Mouse (Mus musculus) forebrain, embryonic 15.5 days (tissue): ENCODE results near the gene Tcte1. TPM values are rescaled to one million over a fixed set of nuclear protein-coding genes. Genes with fewer than 3 reads are reported as not detected.

Experiments used
- ATAC-seq: fragments of 200-750 bp; cut with Nextera tagmentation; replicated peaks from 2 replicates; pipeline ENCODE4 v1.8.0; 2017; ENCODE audit warnings: mild to moderate bottlenecking, moderate TSS enrichment, moderate library complexity
- H3K27ac ChIP-seq: fragments of 300-500 bp; sonication (generic); replicated peaks from 2 replicates; pipeline ENCODE4 v1.5.1; 2015; ENCODE audit warnings: mild to moderate bottlenecking, inconsistent platforms
- H3K27me3 ChIP-seq: fragments of 300-500 bp; sonication (generic); 2 replicates; pipeline ENCODE4 v1.6.1; 2015; ENCODE audit warnings: inconsistent platforms
- H3K36me3 ChIP-seq: fragments of 300-500 bp; sonication (generic); 2 replicates; pipeline ENCODE4 v1.6.1; 2015; ENCODE audit warnings: mild to moderate bottlenecking, inconsistent platforms
- H3K4me1 ChIP-seq: fragments of 300-500 bp; sonication (generic); 2 replicates; pipeline ENCODE4 v1.6.1; 2015; ENCODE audit warnings: inconsistent platforms
- H3K4me2 ChIP-seq: fragments of 300-500 bp; sonication (generic); replicated peaks from 2 replicates; pipeline ENCODE4 v1.6.1; 2015; ENCODE audit warnings: mild to moderate bottlenecking, inconsistent platforms
- H3K4me3 ChIP-seq: fragments of 300-500 bp; sonication (generic); 2 replicates; pipeline ENCODE4 v1.5.1; 2015; ENCODE audit warnings: mild to moderate bottlenecking, inconsistent platforms
- H3K9ac ChIP-seq: fragments of 300-500 bp; sonication (generic); replicated peaks from 2 replicates; pipeline ENCODE4 v1.6.1; 2015; ENCODE audit warnings: mild to moderate bottlenecking, inconsistent platforms
- H3K9me3 ChIP-seq: fragments of 300-500 bp; sonication (generic); 2 replicates; pipeline ENCODE4 v1.6.1; 2016; ENCODE audit warnings: inconsistent platforms
- WGBS: fragments of 180-500 bp; shearing (Covaris S2); methylation state at CpG from one replicate; pipeline ENCODE4 v1.1.7; 2015; ENCODE audit warnings: mixed read lengths; 5-methylcytosine and 5-hydroxymethylcytosine counted together
- polyA plus RNA-seq: library from polyadenylated mRNA; unstranded; fragments of >200 nt; fragmentation: Nextera tagmentation; extraction: Ambion mirVana; gene quantifications from 2 replicates; pipeline ENCODE4 v1.2.1, GENCODE M21; 2015

Tcte1 gene
- polyA plus RNA-seq, 1 experiment from 2014 or later: 4.8 TPM

DNA sequence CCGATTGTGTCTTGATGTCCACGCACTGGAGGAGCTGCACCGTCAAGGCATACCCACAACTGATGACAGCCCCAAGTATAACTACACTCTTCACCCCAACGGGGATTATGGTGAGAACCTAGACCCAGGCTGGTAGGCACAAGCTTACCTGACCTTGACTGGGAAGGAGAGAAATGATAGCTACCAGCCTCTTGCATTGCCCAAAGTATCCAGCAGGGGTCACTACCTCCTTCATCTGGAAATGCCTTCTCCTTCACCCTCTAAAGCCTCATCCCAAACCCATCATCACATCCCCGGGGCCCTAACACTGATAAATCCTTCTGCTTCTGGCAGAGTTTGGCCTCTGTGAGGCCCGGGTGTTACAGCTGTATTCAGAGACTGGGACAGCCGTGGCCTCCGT is 6.7 kb upstream of the Tcte1 start:
- ATAC-seq: peak; percentile 64
- Histone ChIP-seq H3K9ac (no peak overlapping the region), H3K9me3 (no peaks in the 10 kb centered on the region), H3K4me3 (no peak overlapping the region), H3K4me1 (no peaks in the 10 kb centered on the region), H3K4me2 (no peak overlapping the region), H3K27me3 (no peaks in the 10 kb centered on the region), H3K27ac (no peak overlapping the region), H3K36me3 (peaks cover 2% of the 10 kb centered on the region; the same call in 1 of the 2 replicates)
- 54% methylated on average over 8 of the region's 8 CpGs for WGBS

DNA sequence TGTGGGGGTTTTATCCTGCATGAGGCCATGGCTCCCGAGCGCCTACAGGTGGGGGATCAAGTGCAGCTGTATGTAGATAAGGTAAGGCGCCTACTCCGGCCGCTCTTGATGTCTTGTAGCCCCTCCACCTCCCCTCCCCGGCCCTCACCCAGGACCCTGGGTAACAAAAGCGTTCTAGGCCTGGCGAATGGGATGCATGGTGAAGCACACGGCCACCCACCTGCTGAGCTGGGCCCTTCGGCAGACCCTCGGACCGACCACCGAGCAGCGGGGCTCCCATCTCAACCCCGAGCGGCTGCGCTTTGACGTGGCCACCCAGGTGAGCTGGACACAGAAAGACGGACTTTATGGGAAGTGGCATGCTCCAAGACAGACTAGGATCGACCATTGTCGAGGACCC is 6.1 kb upstream of the Tcte1 start:
- Histone ChIP-seq H3K4me3 (no peak overlapping the region), H3K9me3 (no peaks in the 10 kb centered on the region), H3K36me3 (peaks cover 2% of the 10 kb centered on the region; the same call in 1 of the 2 replicates), H3K4me2 (no peak overlapping the region), H3K9ac (no peak overlapping the region), H3K27ac (no peak overlapping the region), H3K27me3 (no peaks in the 10 kb centered on the region), H3K4me1 (no peaks in the 10 kb centered on the region)
- ATAC-seq: no peak
- 93% methylated on average over 21 of the region's 21 CpGs for WGBS

DNA sequence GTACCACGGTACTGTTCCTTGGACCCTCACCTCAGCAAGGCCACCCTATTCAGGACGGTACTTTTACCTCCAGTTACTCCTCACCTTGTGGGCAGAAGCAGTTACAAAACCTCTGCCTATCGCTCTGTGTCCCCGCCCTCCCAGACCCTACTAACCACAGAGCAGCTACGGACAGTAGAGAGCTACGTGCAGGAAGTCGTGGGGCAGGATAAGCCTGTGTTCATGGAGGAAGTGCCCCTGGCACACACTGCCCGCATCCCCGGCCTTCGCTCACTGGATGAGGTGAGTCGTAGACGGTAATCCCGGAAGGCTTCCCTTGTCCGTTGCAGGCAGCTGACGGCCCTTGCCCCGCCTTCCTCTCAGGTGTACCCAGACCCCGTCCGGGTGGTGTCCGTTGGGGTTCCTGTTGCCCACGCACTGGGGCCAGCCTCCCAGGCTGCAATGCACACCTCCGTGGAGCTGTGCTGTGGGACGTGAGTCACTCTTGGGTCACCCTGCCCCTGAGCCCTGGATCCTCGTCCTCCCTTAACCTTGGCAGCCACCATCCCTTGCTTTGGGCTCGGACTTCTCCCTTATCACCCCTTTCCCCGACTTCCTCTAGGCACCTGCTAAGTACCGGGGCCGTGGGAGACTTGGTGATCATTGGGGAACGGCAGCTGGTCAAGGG is 5.6 kb upstream of the Tcte1 start:
- Histone ChIP-seq H3K27me3 (no peaks in the 10 kb centered on the region), H3K4me3 (no peak overlapping the region), H3K4me1 (peaks cover 4% of the 10 kb centered on the region; the same call in 1 of the 2 replicates), H3K9ac (no peak overlapping the region), H3K27ac (no peak overlapping the region), H3K36me3 (peaks cover 2% of the 10 kb centered on the region; the same call in 1 of the 2 replicates), H3K4me2 (no peak overlapping the region), H3K9me3 (no peaks in the 10 kb centered on the region)
- no peak for ATAC-seq
- WGBS: 93% methylated on average over 28 of the region's 28 CpGs

DNA sequence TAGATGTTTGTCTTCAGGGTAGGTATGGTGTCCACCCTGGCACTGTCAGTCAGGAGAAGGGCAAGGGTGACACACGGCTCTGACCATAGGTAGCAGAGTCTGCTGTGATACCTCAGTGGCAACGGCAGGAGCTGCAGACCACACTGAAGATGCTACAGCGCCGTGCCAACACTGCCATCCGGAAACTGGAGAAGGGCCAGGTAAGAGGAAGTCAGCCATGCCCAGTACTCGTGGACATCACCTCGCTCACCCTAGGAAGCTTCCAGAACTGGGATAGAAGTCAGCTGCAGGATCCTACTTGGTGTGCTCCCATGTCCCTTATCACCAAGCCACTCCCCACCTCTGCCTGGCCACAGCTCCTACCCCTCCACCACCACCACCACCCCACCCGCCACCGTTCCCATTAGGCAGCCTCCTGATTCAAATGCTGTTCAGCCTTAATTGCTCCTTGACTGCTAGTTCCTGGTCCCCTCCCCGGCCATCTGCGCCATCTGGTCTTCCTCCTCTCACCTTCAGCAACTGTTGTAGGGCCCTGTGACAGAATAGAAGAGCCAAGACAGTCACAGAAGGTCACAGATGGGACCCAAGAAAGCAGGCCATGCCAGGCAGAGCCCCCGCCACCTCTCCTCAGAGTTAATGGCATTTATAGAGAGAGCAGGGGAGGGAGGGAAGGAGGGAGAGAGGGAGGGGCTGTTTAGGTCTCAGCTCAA is 4.3 kb upstream of the Tcte1 start:
- H3K4me1 ChIP-seq: peaks cover 13% of the 10 kb centered on the region
- H3K27ac ChIP-seq: no peak overlapping the region
- WGBS: 81% methylated on average over 12 of the region's 12 CpGs
- H3K4me2 ChIP-seq: no peak overlapping the region
- ATAC-seq: no peak
- H3K9me3 ChIP-seq: no peaks in the 10 kb centered on the region
- H3K9ac ChIP-seq: no peak overlapping the region
- no peaks in the 10 kb centered on the region for H3K36me3 ChIP-seq
- H3K4me3 ChIP-seq: no peak overlapping the region
- no peaks in the 10 kb centered on the region for H3K27me3 ChIP-seq

DNA sequence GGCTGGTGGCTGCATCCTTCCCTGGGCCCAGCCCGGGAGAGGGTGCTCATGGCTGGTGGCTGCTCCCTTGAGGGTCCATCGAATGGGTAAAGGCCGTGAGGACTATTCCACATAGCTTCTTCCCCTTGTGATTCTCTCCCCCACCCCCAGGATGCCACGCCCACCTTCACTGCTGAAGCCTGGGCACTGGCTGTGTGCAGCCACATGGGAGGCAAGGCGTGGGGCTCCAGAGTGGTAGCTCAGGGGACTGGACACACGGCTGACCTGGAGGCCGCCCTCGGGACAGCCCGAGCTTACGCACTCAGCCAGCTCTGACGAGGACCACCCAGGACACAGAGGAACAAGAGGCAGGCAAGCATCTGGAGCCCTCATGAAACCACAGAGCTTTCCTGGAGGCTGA is 3.1 kb upstream of the Tcte1 start:
- H3K36me3 ChIP-seq: no peaks in the 10 kb centered on the region
- no peak for ATAC-seq
- no peak overlapping the region for H3K4me3 ChIP-seq
- no peaks in the 10 kb centered on the region for H3K9me3 ChIP-seq
- WGBS: 89% methylated on average over 11 of the region's 11 CpGs
- H3K27me3 ChIP-seq: no peaks in the 10 kb centered on the region
- no peak overlapping the region for H3K9ac ChIP-seq
- H3K4me1 ChIP-seq: peaks cover 13% of the 10 kb centered on the region
- H3K27ac ChIP-seq: no peak overlapping the region
- no peak overlapping the region for H3K4me2 ChIP-seq

GRCm38 (mm10) chr17:45524961-45525360 is 1.7 kb downstream of the Tcte1 start:
- Histone ChIP-seq H3K27me3 (no peaks in the 10 kb centered on the region), H3K9me3 (no peaks in the 10 kb centered on the region)
- 55% methylated on average over 4 of the region's 4 CpGs for WGBS

GRCm38 (mm10) chr17:45526571-45526970 is 3.3 kb downstream of the Tcte1 start:
- no peaks in the 10 kb centered on the region for H3K27me3 ChIP-seq
- WGBS: 17% methylated on average over 5 of the region's 5 CpGs

More at GRCm38 (mm10) chr17:45524961-45525360, 1.7 kb downstream of the Tcte1 start:
- H3K4me3 ChIP-seq: no peak overlapping the region
- no peaks in the 10 kb centered on the region for H3K36me3 ChIP-seq
- no peak overlapping the region for H3K27ac ChIP-seq
- peaks cover 13% of the 10 kb centered on the region for H3K4me1 ChIP-seq
- H3K9ac ChIP-seq: no peak overlapping the region
- no peak for ATAC-seq
- H3K4me2 ChIP-seq: no peak overlapping the region

GRCm38 (mm10) chr17:45530346-45530782 is 7.1 kb downstream of the Tcte1 start:
- Histone ChIP-seq H3K9ac (no peak overlapping the region), H3K9me3 (no peaks in the 10 kb centered on the region), H3K27me3 (peaks cover 8% of the 10 kb centered on the region; the same call in 1 of the 2 replicates), H3K4me2 (no peak overlapping the region), H3K36me3 (no peaks in the 10 kb centered on the region), H3K4me1 (peaks cover 7% of the 10 kb centered on the region), H3K27ac (peak overlapping the region; percentile 69), H3K4me3 (no peak overlapping the region)
- peak; percentile 89 for ATAC-seq
- 35% methylated on average over 13 of the region's 13 CpGs for WGBS

More at GRCm38 (mm10) chr17:45526571-45526970, 3.3 kb downstream of the Tcte1 start:
- H3K9ac ChIP-seq: no peak overlapping the region
- H3K27ac ChIP-seq: no peak overlapping the region
- peaks cover 20% of the 10 kb centered on the region for H3K4me1 ChIP-seq
- no peak overlapping the region for H3K4me3 ChIP-seq
- no peaks in the 10 kb centered on the region for H3K36me3 ChIP-seq
- H3K9me3 ChIP-seq: no peaks in the 10 kb centered on the region
- no peak overlapping the region for H3K4me2 ChIP-seq
- ATAC-seq: no peak

- H3K4me1 ChIP-seq: peaks cover 21% of the 10 kb centered on the region
- ATAC-seq: no peak
- H3K9me3 ChIP-seq: no peaks in the 10 kb centered on the region
- WGBS: 56% methylated on average over 15 of the region's 15 CpGs
- H3K27ac ChIP-seq: no peak overlapping the region
- H3K27me3 ChIP-seq: peaks cover 10% of the 10 kb centered on the region; the same call in 1 of the 2 replicates
- no peak overlapping the region for H3K9ac ChIP-seq
- no peak overlapping the region for H3K4me2 ChIP-seq
- no peak overlapping the region for H3K4me3 ChIP-seq
- no peaks in the 10 kb centered on the region for H3K36me3 ChIP-seq
Observed at GRCm38 (mm10) chr17:45532896-45533295, 9.7 kb downstream of the Tcte1 start.

- H3K4me2 ChIP-seq: no peak overlapping the region
- H3K27me3 ChIP-seq: peaks cover 10% of the 10 kb centered on the region; the same call in 1 of the 2 replicates
- H3K9ac ChIP-seq: no peak overlapping the region
- ATAC-seq: no peak; the same call in 1 of the 2 replicates
- H3K4me3 ChIP-seq: no peak overlapping the region
- 8% methylated on average over 5 of the region's 5 CpGs for WGBS
- H3K27ac ChIP-seq: peak overlapping the region; percentile 7; the same call in 1 of the 2 replicates
- no peaks in the 10 kb centered on the region for H3K9me3 ChIP-seq
- no peaks in the 10 kb centered on the region for H3K36me3 ChIP-seq
- peaks cover 14% of the 10 kb centered on the region for H3K4me1 ChIP-seq
Observed at GRCm38 (mm10) chr17:45536264-45536663, 13.0 kb downstream of the Tcte1 start.

GRCm38 (mm10) chr17:45538394-45538793 is 15.2 kb downstream of the Tcte1 start:
- Histone ChIP-seq H3K9ac (no peak overlapping the region), H3K27me3 (peaks cover 10% of the 10 kb centered on the region; the same call in 1 of the 2 replicates), H3K27ac (0 out of 2 replicates have a peak overlapping the region, but pooled peaks have one; percentile 17), H3K4me3 (no peak overlapping the region), H3K9me3 (no peaks in the 10 kb centered on the region), H3K4me2 (no peak overlapping the region), H3K36me3 (no peaks in the 10 kb centered on the region), H3K4me1 (peaks cover 14% of the 10 kb centered on the region)
- 0 out of 2 replicates have a peak, but pooled peaks have one; percentile 2 for ATAC-seq
- 61% methylated on average over 4 of the region's 4 CpGs for WGBS

DNA sequence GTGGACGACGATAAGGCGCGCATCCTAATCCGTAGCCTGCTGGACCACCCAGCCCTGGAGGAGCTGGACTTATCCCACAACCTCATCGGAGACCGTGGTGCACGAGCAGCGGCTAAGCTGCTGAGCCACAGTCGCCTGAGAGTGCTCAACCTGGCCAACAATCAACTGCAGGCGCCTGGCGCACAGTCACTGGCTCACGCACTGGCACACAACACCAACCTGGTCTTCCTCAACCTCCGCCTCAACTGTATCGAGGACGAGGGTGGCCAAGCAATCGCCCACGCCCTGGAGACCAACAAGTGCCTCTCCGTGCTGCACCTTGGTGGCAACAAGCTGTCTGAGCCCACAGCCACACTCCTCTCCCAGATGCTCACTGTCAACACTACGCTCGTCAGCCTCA is 16.4 kb downstream of the Tcte1 start:
- H3K36me3 ChIP-seq: 0 out of 2 replicates have a peak, but pooled peaks cover 4% of the 10 kb centered on the region
- H3K4me1 ChIP-seq: peaks cover 25% of the 10 kb centered on the region
- H3K27ac ChIP-seq: no peak overlapping the region
- no peak overlapping the region for H3K9ac ChIP-seq
- H3K4me3 ChIP-seq: no peak overlapping the region
- H3K9me3 ChIP-seq: no peaks in the 10 kb centered on the region
- 79% methylated on average over 21 of the region's 21 CpGs for WGBS
- H3K27me3 ChIP-seq: peaks cover 8% of the 10 kb centered on the region; the same call in 1 of the 2 replicates
- no peak for ATAC-seq
- H3K4me2 ChIP-seq: no peak overlapping the region
